Mouse (Mus musculus) erythroblast, embryonic 14.5 days (primary cell): ENCODE data around the gene Rrh.

Experiments used
- GATA1 ChIP-seq: IDR thresholded peaks from 2 replicates; pipeline ENCODE4 v1.6.1; 2012; ENCODE audit warnings: low read length, inconsistent platforms, mixed read lengths
- TAL1 ChIP-seq: IDR thresholded peaks from 3 replicates; pipeline ENCODE4 v1.6.1; 2012; ENCODE audit warnings: low read length, inconsistent platforms, mixed read lengths

- TF ChIP-seq GATA1: no peak
- no peak for TF ChIP-seq TAL1
Observed at GRCm38 (mm10) chr3:129823293-129823692, 906 bp upstream of the Rrh start.
